In genomic region chr1:120054997-120055396, GRCm38 (mm10) we compare ENCODE assay signal across 20 mouse cellular contexts. TPM values are rescaled to one million over a fixed set of nuclear protein-coding genes. Genes with fewer than 3 reads are reported as not detected.
A peak's percentile ranks its signal among the peaks of the same experiment; 100 is the strongest.
DNase-seq lines count a peak whose midpoint lies in the region; ATAC-seq and TF ChIP-seq lines count a peak whose summit lies in the region.
"Had no signal": no experiment of that assay in that cellular context is flagged by ENCODE, and none has a peak within 500 bp of the region (broad histone marks: within the 10 kb centered on the region; RNA-seq: fewer than 3 reads in every experiment).

No protein-coding gene starts in this region.

- no peaks in the 10 kb centered on the region for H3K36me3 ChIP-seq in kidney, postnatal 0 days (ENCODE audit: insufficient read depth, low read length)
- no peaks in the 10 kb centered on the region for H3K36me3 ChIP-seq in spleen, adult 2 months (ENCODE audit: control insufficient read depth, insufficient read depth, low read length)
- H3K36me3 ChIP-seq: embryonic facial prominence, embryonic 13.5 days; hindbrain, embryonic 13.5 days; neural tube, embryonic 12.5 days had no signal

- H3K4me2 ChIP-seq in kidney, postnatal 0 days (ENCODE audit: low read length): no peak overlapping the region
- H3K4me2 ChIP-seq: embryonic facial prominence, embryonic 13.5 days; hindbrain, embryonic 13.5 days; neural tube, embryonic 12.5 days had no signal

- no peak for TF ChIP-seq CTCF in kidney, postnatal 0 days (IDR thresholded peaks at IDR 0.05; ENCODE audit: low read depth)
- no peak for TF ChIP-seq CTCF in spleen, adult 2 months (IDR thresholded peaks at IDR 0.05; ENCODE audit: extremely low read depth, insufficient read depth, insufficient read length, insufficient replicate concordance)

- intact Hi-C loops in heart, postnatal 36 days (cut with DNase I): no loop called here

- 44% methylated on average over 6 of the region's 6 CpGs for WGBS in kidney, postnatal 0 days
- WGBS in spleen, adult 2 months: 83% methylated on average over 6 of the region's 6 CpGs

- no peak overlapping the region for H3K9ac ChIP-seq in kidney, postnatal 0 days (ENCODE audit: low read depth, low read length)
- H3K9ac ChIP-seq: embryonic facial prominence, embryonic 13.5 days; hindbrain, embryonic 13.5 days; neural tube, embryonic 12.5 days had no signal

- no peak overlapping the region for H3K4me3 ChIP-seq in kidney, postnatal 0 days (replicated peaks; ENCODE audit: low read depth, low read length)
- H3K4me3 ChIP-seq in spleen, adult 2 months (ENCODE audit: extremely low read depth, insufficient read depth, insufficient read length): no peak overlapping the region
- H3K4me3 ChIP-seq: embryonic facial prominence, embryonic 13.5 days; hindbrain, embryonic 13.5 days; neural tube, embryonic 12.5 days had no signal

- no peak for TF ChIP-seq POLR2A in spleen, adult 2 months (IDR thresholded peaks at IDR 0.05; ENCODE audit: low read depth, low read length)

- H3K4me1 ChIP-seq in kidney, postnatal 0 days (replicated peaks; ENCODE audit: insufficient read depth, low read length): peaks cover 24% of the 10 kb centered on the region
- peaks cover 10% of the 10 kb centered on the region; the same call in 1 of the 2 replicates for H3K4me1 ChIP-seq in spleen, adult 2 months (ENCODE audit: control insufficient read depth, insufficient read depth, insufficient read length)
- H3K4me1 ChIP-seq: hindbrain, embryonic 13.5 days; neural tube, embryonic 12.5 days had no signal

- peak; percentile 55 for DNase-seq in kidney, postnatal 0 days (ENCODE audit: low spot score)
- DNase-seq in kidney, adult 9 months: no peak
- DNase-seq in spleen, adult 2 months (ENCODE audit: low read depth in 1 of 2, low spot score in 2 of 2): no peak
- no peak for DNase-seq in spleen, postnatal 14 days (ENCODE audit: low spot score in 2 of 2)
- peak; percentile 65 for DNase-seq in adrenal gland, postnatal 25 days
- DNase-seq in thymus, postnatal 0 days (ENCODE audit: low spot score): no peak
- no peak for DNase-seq in heart, postnatal 36 days
- DNase-seq: cerebellum, adult 11-12 months; gastrocnemius, postnatal 36 days; lung, postnatal 4 days; retina, postnatal 1 day had no signal

- H3K27me3 ChIP-seq in kidney, postnatal 0 days (ENCODE audit: insufficient read depth, low read length): no peaks in the 10 kb centered on the region
- no peaks in the 10 kb centered on the region for H3K27me3 ChIP-seq in spleen, adult 2 months (ENCODE audit: control insufficient read depth, insufficient read depth, low read length)
- H3K27me3 ChIP-seq: embryonic facial prominence, embryonic 13.5 days; hindbrain, embryonic 13.5 days; neural tube, embryonic 12.5 days; Patski had no signal

- H3K27ac ChIP-seq in kidney, postnatal 0 days: peak overlapping the region; percentile 54; the same call in 1 of the 2 replicates
- H3K27ac ChIP-seq in spleen, adult 2 months (ENCODE audit: insufficient read depth, low read length): peak overlapping the region; percentile 78
- H3K27ac ChIP-seq: embryonic facial prominence, embryonic 13.5 days; hindbrain, embryonic 13.5 days; neural tube, embryonic 12.5 days had no signal

- H3K9me3 ChIP-seq in kidney, postnatal 0 days (replicated peaks; ENCODE audit: low read length): no peaks in the 10 kb centered on the region
- H3K9me3 ChIP-seq: embryonic facial prominence, embryonic 13.5 days; hindbrain, embryonic 13.5 days; neural tube, embryonic 12.5 days had no signal

- ATAC-seq in kidney, postnatal 0 days (replicated peaks; ENCODE audit: low FRiP score, low read depth): no peak
- ATAC-seq: midbrain, embryonic 16.5 days; Patski had no signal

RNA-seq across cellular contexts. Expression of gene Tmem37, which starts 18.9 kb away (rescaled TPM):
- polyA plus RNA-seq in kidney, postnatal 0 days (2015; fragmentation: Nextera tagmentation; extraction: Ambion mirVana): 166 and 180 TPM in 2 replicates
- polyA plus RNA-seq in spleen, adult 2 months (2012; rRNA removed): 17.3 and 20.8 TPM in 2 replicates
- 9.2 and 10.3 TPM in 2 replicates for total RNA-seq in adrenal gland, postnatal 25 days (2021)
- polyA plus RNA-seq in thymus, postnatal 0 days (2015; fragmentation: Nextera tagmentation; extraction: Ambion mirVana): 11.3 and 11.4 TPM in 2 replicates
- 1 to 10 TPM; 5.4 to 8.8 TPM for total RNA-seq in heart, postnatal 36 days (2021)

RNA-seq across cellular contexts. Expression of gene Sctr, which starts 48.3 kb away (rescaled TPM):
- polyA plus RNA-seq in kidney, postnatal 0 days (2015; fragmentation: Nextera tagmentation; extraction: Ambion mirVana): 0.63 and 0.75 TPM in 2 replicates
- 0.08 TPM in 1 of 2 replicates, not detected in the other for polyA plus RNA-seq in spleen, adult 2 months (2012; rRNA removed)
- total RNA-seq in adrenal gland, postnatal 25 days (2021): 7.4 and 8.0 TPM in 2 replicates
- polyA plus RNA-seq in thymus, postnatal 0 days (2015; fragmentation: Nextera tagmentation; extraction: Ambion mirVana): 0.23 TPM in 1 of 2 replicates, not detected in the other
- total RNA-seq in heart, postnatal 36 days (2021): not detected
- total RNA-seq: liver, adult 2 months had no signal
- polyA plus RNA-seq: embryonic facial prominence, embryonic 13.5 days; liver, adult 2 months had no signal

RNA-seq across cellular contexts. Expression of gene Cfap221, which starts 58.0 kb away (rescaled TPM):
- polyA plus RNA-seq in kidney, postnatal 0 days (2015; fragmentation: Nextera tagmentation; extraction: Ambion mirVana): not detected in 2 replicates
- polyA plus RNA-seq in spleen, adult 2 months (2012; rRNA removed): not detected in 2 replicates
- 0.24 TPM in 1 of 2 replicates, not detected in the other for total RNA-seq in adrenal gland, postnatal 25 days (2021)
- polyA plus RNA-seq in thymus, postnatal 0 days (2015; fragmentation: Nextera tagmentation; extraction: Ambion mirVana): 0.07 TPM in 1 of 2 replicates, not detected in the other
- not detected for total RNA-seq in heart, postnatal 36 days (2021)
- total RNA-seq: adrenal gland, adult 18-20 months; gastrocnemius, postnatal 36 days; liver, adult 2 months had no signal
- polyA plus RNA-seq: embryonic facial prominence, embryonic 13.5 days; heart, embryonic 14.5 days; intestine, embryonic 16.5 days; liver, adult 2 months; neural tube, embryonic 12.5 days had no signal

Comparison
In these comparisons a context has a peak if more than half of its experiments do, and no peak if none do; other contexts are left out.
1. DNase-seq: peak in kidney, postnatal 0 days (single experiment) and adrenal gland, postnatal 25 days (single experiment); none in kidney, adult 9 months (single experiment), spleen, adult 2 months (0 of 2), spleen, postnatal 14 days (0 of 2), thymus, postnatal 0 days (single experiment) and heart, postnatal 36 days (0 of 2).